In the genomic region with DNA sequence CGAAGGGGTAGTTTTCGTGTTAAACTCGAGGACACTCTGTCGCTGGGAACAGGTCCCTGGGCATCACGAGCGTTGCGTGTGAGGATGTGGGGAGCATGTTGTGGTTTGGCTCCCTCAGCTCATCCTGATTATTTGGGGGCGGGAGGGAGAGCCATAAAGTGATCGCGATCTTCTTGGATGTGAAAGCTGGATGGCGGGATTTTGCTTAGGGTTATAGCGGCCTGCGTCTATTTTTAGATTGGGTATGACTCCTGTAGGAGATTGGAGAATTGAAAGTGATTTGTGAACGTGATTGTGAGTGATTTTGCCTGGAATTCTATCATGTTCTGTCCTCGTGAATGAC, we compare ENCODE assay signal across 7 mouse cellular contexts. TPM values are rescaled to one million over a fixed set of nuclear protein-coding genes. Genes with fewer than 3 reads are reported as not detected.
A peak's percentile ranks its signal among the peaks of the same experiment; 100 is the strongest.
DNase-seq lines count a peak whose midpoint lies in the region; ATAC-seq lines count a peak whose summit lies in the region.

No protein-coding gene starts in this region.

- peaks cover 9% of the 10 kb centered on the region for H3K9me3 ChIP-seq in megakaryocyte, embryonic 14.5 days
- H3K9me3 ChIP-seq in embryonic facial prominence, embryonic 10.5 days = peaks cover 9% of the 10 kb centered on the region; the same call in 1 of the 2 replicates
- no peaks in the 10 kb centered on the region for H3K9me3 ChIP-seq in limb, embryonic 10.5 days (replicated peaks)
- H3K9me3 ChIP-seq in stomach, embryonic 15.5 days = no peaks in the 10 kb centered on the region

- H3K4me2 ChIP-seq in stomach, embryonic 15.5 days = peak overlapping the region; percentile 89

- peak overlapping the region; percentile 86 for H3K27ac ChIP-seq in embryonic facial prominence, embryonic 10.5 days (replicated peaks)
- H3K27ac ChIP-seq in limb, embryonic 10.5 days = peak overlapping the region; percentile 92
- peak overlapping the region; percentile 76 for H3K27ac ChIP-seq in stomach, embryonic 15.5 days

- H3K4me3 ChIP-seq in megakaryocyte, embryonic 14.5 days (replicated peaks) = peak overlapping the region; percentile 96
- peak overlapping the region; percentile 73 for H3K4me3 ChIP-seq in embryonic facial prominence, embryonic 10.5 days
- H3K4me3 ChIP-seq in limb, embryonic 10.5 days = peak overlapping the region; percentile 68
- peak overlapping the region; percentile 69 for H3K4me3 ChIP-seq in stomach, embryonic 15.5 days (replicated peaks)

- peak overlapping the region; percentile 50; the same call in 1 of the 2 replicates for H3K9ac ChIP-seq in stomach, embryonic 15.5 days

- H3K4me1 ChIP-seq in megakaryocyte, embryonic 14.5 days = peaks cover 15% of the 10 kb centered on the region
- H3K4me1 ChIP-seq in embryonic facial prominence, embryonic 10.5 days = peaks cover 16% of the 10 kb centered on the region
- peaks cover 9% of the 10 kb centered on the region; the same call in 1 of the 2 replicates for H3K4me1 ChIP-seq in limb, embryonic 10.5 days
- H3K4me1 ChIP-seq in stomach, embryonic 15.5 days = no peaks in the 10 kb centered on the region

- DNase-seq in embryonic facial prominence, embryonic 10.5 days (ENCODE audit: low spot score) = no peak
- no peak for DNase-seq in limb, embryonic 10.5 days (ENCODE audit: low spot score)
- DNase-seq in ovary, postnatal 36 days (ENCODE audit: low spot score) = no peak
- no peak for DNase-seq in cerebellum, adult 9-11 months

- H3K27me3 ChIP-seq in megakaryocyte, embryonic 14.5 days (replicated peaks) = no peaks in the 10 kb centered on the region
- H3K27me3 ChIP-seq in embryonic facial prominence, embryonic 10.5 days (replicated peaks; ENCODE audit: low read depth, poor library complexity, severe bottlenecking) = no peaks in the 10 kb centered on the region
- no peaks in the 10 kb centered on the region for H3K27me3 ChIP-seq in limb, embryonic 10.5 days (ENCODE audit: low read depth, poor library complexity, severe bottlenecking)
- no peaks in the 10 kb centered on the region for H3K27me3 ChIP-seq in stomach, embryonic 15.5 days (replicated peaks)

- peaks cover 3% of the 10 kb centered on the region for H3K36me3 ChIP-seq in megakaryocyte, embryonic 14.5 days (replicated peaks; ENCODE audit: low read length)
- peaks cover 19% of the 10 kb centered on the region for H3K36me3 ChIP-seq in embryonic facial prominence, embryonic 10.5 days (replicated peaks)
- H3K36me3 ChIP-seq in limb, embryonic 10.5 days = peaks cover 21% of the 10 kb centered on the region
- no peaks in the 10 kb centered on the region; the same call in 1 of the 2 replicates for H3K36me3 ChIP-seq in stomach, embryonic 15.5 days

- 12% methylated on average over 15 of the region's 15 CpGs for WGBS in embryonic facial prominence, embryonic 10.5 days
- WGBS in limb, embryonic 10.5 days = 11% methylated on average over 15 of the region's 15 CpGs
- WGBS in stomach, embryonic 15.5 days = 4% methylated on average over 15 of the region's 15 CpGs

- no peak for ATAC-seq in megakaryocyte, adult 5-6 weeks (ENCODE audit: poor library complexity, severe bottlenecking)
- peak; percentile 25; the same call in 1 of the 2 replicates for ATAC-seq in stomach, embryonic 15.5 days (ENCODE audit: insufficient read depth, low FRiP score, low read depth)

RNA-seq across cellular contexts. Expression of gene Zfp382, which starts 0.4 kb away (rescaled TPM):
- not detected in 2 replicates for polyA plus RNA-seq in megakaryocyte, embryonic 14.5 days (2012; ENCODE audit: insufficient read depth, low replicate concordance)
- 6.7 and 7.8 TPM in 2 replicates for total RNA-seq in megakaryocyte, adult 5-6 weeks (2015)
- total RNA-seq in megakaryocyte, adult 5-6 weeks (2017) = 14.9 and 15.2 TPM in 2 replicates
- 9.7 and 11.4 TPM in 2 replicates for polyA plus RNA-seq in embryonic facial prominence, embryonic 10.5 days (2016; fragmentation: Nextera tagmentation; extraction: Ambion mirVana)
- 7.9 and 10.3 TPM in 2 replicates for polyA plus RNA-seq in limb, embryonic 10.5 days (2016; fragmentation: Nextera tagmentation; extraction: Ambion mirVana)
- polyA plus RNA-seq in stomach, embryonic 15.5 days (2015; fragmentation: Nextera tagmentation; extraction: Ambion mirVana) = 8.8 and 10.4 TPM in 2 replicates

RNA-seq across cellular contexts. Expression of gene Zfp260, which starts 27.6 kb away (rescaled TPM):
- 0.26 TPM in 1 of 2 replicates, not detected in the other for polyA plus RNA-seq in megakaryocyte, embryonic 14.5 days (2012; ENCODE audit: insufficient read depth, low replicate concordance)
- 26.0 and 29.6 TPM in 2 replicates for total RNA-seq in megakaryocyte, adult 5-6 weeks (2015)
- 22.8 and 26.4 TPM in 2 replicates for total RNA-seq in megakaryocyte, adult 5-6 weeks (2017)
- 119 and 127 TPM in 2 replicates for polyA plus RNA-seq in embryonic facial prominence, embryonic 10.5 days (2016; fragmentation: Nextera tagmentation; extraction: Ambion mirVana)
- 107 and 129 TPM in 2 replicates for polyA plus RNA-seq in limb, embryonic 10.5 days (2016; fragmentation: Nextera tagmentation; extraction: Ambion mirVana)
- polyA plus RNA-seq in stomach, embryonic 15.5 days (2015; fragmentation: Nextera tagmentation; extraction: Ambion mirVana) = 96.7 and 106 TPM in 2 replicates

RNA-seq across cellular contexts. Expression of gene Zfp566, which starts 31.8 kb away (rescaled TPM):
- polyA plus RNA-seq in megakaryocyte, embryonic 14.5 days (2012; ENCODE audit: insufficient read depth, low replicate concordance) = 0.37 TPM in 1 of 2 replicates, not detected in the other
- 2.7 and 3.5 TPM in 2 replicates for total RNA-seq in megakaryocyte, adult 5-6 weeks (2015)
- 0.85 and 1.9 TPM in 2 replicates for total RNA-seq in megakaryocyte, adult 5-6 weeks (2017)
- 20.0 and 21.0 TPM in 2 replicates for polyA plus RNA-seq in embryonic facial prominence, embryonic 10.5 days (2016; fragmentation: Nextera tagmentation; extraction: Ambion mirVana)
- polyA plus RNA-seq in limb, embryonic 10.5 days (2016; fragmentation: Nextera tagmentation; extraction: Ambion mirVana) = 20.5 and 23.6 TPM in 2 replicates
- polyA plus RNA-seq in stomach, embryonic 15.5 days (2015; fragmentation: Nextera tagmentation; extraction: Ambion mirVana) = 6.7 and 8.3 TPM in 2 replicates

RNA-seq across cellular contexts. Expression of gene Gm26920, which starts 31.9 kb away (rescaled TPM):
- not detected in 2 replicates for polyA plus RNA-seq in megakaryocyte, embryonic 14.5 days (2012; ENCODE audit: insufficient read depth, low replicate concordance)
- total RNA-seq in megakaryocyte, adult 5-6 weeks (2015) = 1.4 TPM in 1 of 2 replicates, not detected in the other
- total RNA-seq in megakaryocyte, adult 5-6 weeks (2017) = not detected in 2 replicates
- 1.6 and 4.8 TPM in 2 replicates for polyA plus RNA-seq in embryonic facial prominence, embryonic 10.5 days (2016; fragmentation: Nextera tagmentation; extraction: Ambion mirVana)
- 2.4 and 3.3 TPM in 2 replicates for polyA plus RNA-seq in limb, embryonic 10.5 days (2016; fragmentation: Nextera tagmentation; extraction: Ambion mirVana)
- 1.3 and 1.6 TPM in 2 replicates for polyA plus RNA-seq in stomach, embryonic 15.5 days (2015; fragmentation: Nextera tagmentation; extraction: Ambion mirVana)

RNA-seq across cellular contexts. Expression of gene Zfp146, which starts 47.4 kb away (rescaled TPM):
- 2.6 TPM in 1 of 2 replicates, not detected in the other for polyA plus RNA-seq in megakaryocyte, embryonic 14.5 days (2012; ENCODE audit: insufficient read depth, low replicate concordance)
- 16.6 and 25.2 TPM in 2 replicates for total RNA-seq in megakaryocyte, adult 5-6 weeks (2015)
- 32.8 and 35.2 TPM in 2 replicates for total RNA-seq in megakaryocyte, adult 5-6 weeks (2017)
- 19.9 and 20.1 TPM in 2 replicates for polyA plus RNA-seq in embryonic facial prominence, embryonic 10.5 days (2016; fragmentation: Nextera tagmentation; extraction: Ambion mirVana)
- polyA plus RNA-seq in limb, embryonic 10.5 days (2016; fragmentation: Nextera tagmentation; extraction: Ambion mirVana) = 14.8 and 19.6 TPM in 2 replicates
- polyA plus RNA-seq in stomach, embryonic 15.5 days (2015; fragmentation: Nextera tagmentation; extraction: Ambion mirVana) = 15.0 and 18.0 TPM in 2 replicates

Comparison
In these comparisons a context has a peak if more than half of its experiments do, and no peak if none do; other contexts are left out.
1. RNA of gene Zfp260, which starts 27.6 kb away (polyA plus RNA-seq): 107 to 129 TPM in limb, embryonic 10.5 days, 119 to 127 TPM in embryonic facial prominence, embryonic 10.5 days and 96.7 to 106 TPM in stomach, embryonic 15.5 days; 0.26 TPM in megakaryocyte, embryonic 14.5 days; every median in the first group is over 10 times any median in the second.
2. Peak in every context shown above with its lines, with median percentiles within 50 percentile points of each other: H3K4me3 ChIP-seq and H3K27ac ChIP-seq.